In the genomic region with DNA sequence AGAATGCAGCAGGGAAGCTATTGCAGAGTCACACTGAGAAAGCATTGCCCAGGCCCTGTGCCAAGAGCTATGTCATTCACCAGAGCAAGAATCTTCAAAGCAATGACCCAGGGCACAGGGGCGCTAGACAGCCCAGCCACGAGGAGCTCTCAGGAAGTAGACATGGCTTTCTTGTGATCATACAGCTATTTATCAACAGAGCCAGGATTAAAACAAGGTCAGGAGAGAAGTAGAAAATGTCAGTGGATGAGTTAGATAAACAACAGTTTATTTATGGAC, we compare ENCODE assay signal across 9 mouse cellular contexts. TPM values are rescaled to one million over a fixed set of nuclear protein-coding genes. Genes with fewer than 3 reads are reported as not detected.
DNase-seq lines count a peak whose midpoint lies in the region; ATAC-seq and TF ChIP-seq lines count a peak whose summit lies in the region.
"Had no signal": no experiment of that assay in that cellular context is flagged by ENCODE, and none has a peak within 500 bp of the region (broad histone marks: within the 10 kb centered on the region; RNA-seq: fewer than 3 reads in every experiment).

No protein-coding gene starts in this region.

- H3K27ac ChIP-seq in forebrain, embryonic 15.5 days (replicated peaks): 0 out of 2 replicates have a peak overlapping the region, but pooled peaks have one; percentile 24
- H3K27ac ChIP-seq in forebrain, embryonic 16.5 days (ENCODE audit: low read length): no peak overlapping the region
- 0 out of 2 replicates have a peak overlapping the region, but pooled peaks have one; percentile 6 for H3K27ac ChIP-seq in embryonic fibroblast, embryonic 13.5 days (ENCODE audit: insufficient read depth, low read length)
- no peak overlapping the region for H3K27ac ChIP-seq in kidney, adult 2 months (ENCODE audit: insufficient read depth, low read depth, low read length)
- peak overlapping the region; percentile 33; the same call in 1 of the 2 replicates for H3K27ac ChIP-seq in stomach, embryonic 16.5 days (ENCODE audit: low read length)
- H3K27ac ChIP-seq: stomach, embryonic 15.5 days had no signal

- H3K9me3 ChIP-seq in forebrain, embryonic 15.5 days: no peaks in the 10 kb centered on the region
- no peaks in the 10 kb centered on the region for H3K9me3 ChIP-seq in forebrain, embryonic 16.5 days (ENCODE audit: control insufficient read depth, low read length)
- H3K9me3 ChIP-seq in stomach, embryonic 16.5 days (replicated peaks; ENCODE audit: control insufficient read depth, low read length): no peaks in the 10 kb centered on the region
- H3K9me3 ChIP-seq: stomach, embryonic 15.5 days had no signal

- no peak for TF ChIP-seq POLR2A in embryonic fibroblast, embryonic 13.5 days (IDR thresholded peaks at IDR 0.05; ENCODE audit: low read depth, low read length)
- TF ChIP-seq POLR2A in kidney, adult 2 months (IDR thresholded peaks at IDR 0.05; ENCODE audit: low read depth, low read length): no peak

- H3K36me3 ChIP-seq in forebrain, embryonic 15.5 days: no peaks in the 10 kb centered on the region
- H3K36me3 ChIP-seq in forebrain, embryonic 16.5 days (ENCODE audit: control insufficient read depth, insufficient read depth): no peaks in the 10 kb centered on the region
- H3K36me3 ChIP-seq in kidney, adult 2 months (ENCODE audit: control insufficient read depth, insufficient read depth, low read length): no peaks in the 10 kb centered on the region
- H3K36me3 ChIP-seq in stomach, embryonic 16.5 days (ENCODE audit: control insufficient read depth, insufficient read depth, low read length): no peaks in the 10 kb centered on the region
- H3K36me3 ChIP-seq: stomach, embryonic 15.5 days had no signal

- no peak for ATAC-seq in forebrain, embryonic 15.5 days (replicated peaks)
- no peak for ATAC-seq in forebrain, embryonic 16.5 days
- no peak for ATAC-seq in stomach, embryonic 16.5 days (ENCODE audit: insufficient read depth, low FRiP score)
- no peak for ATAC-seq in erythroid progenitor cell, adult 5-6 weeks (replicated peaks; ENCODE audit: low FRiP score, poor library complexity, severe bottlenecking)

- H3K4me1 ChIP-seq in forebrain, embryonic 15.5 days: peaks cover 41% of the 10 kb centered on the region
- peaks cover 28% of the 10 kb centered on the region for H3K4me1 ChIP-seq in forebrain, embryonic 16.5 days (replicated peaks; ENCODE audit: control insufficient read depth, insufficient read depth, low read length)
- peaks cover 19% of the 10 kb centered on the region for H3K4me1 ChIP-seq in embryonic fibroblast, embryonic 13.5 days (ENCODE audit: control insufficient read depth, insufficient read depth, low read length)
- H3K4me1 ChIP-seq in kidney, adult 2 months (ENCODE audit: control insufficient read depth, insufficient read depth, low read length): no peaks in the 10 kb centered on the region; the same call in 1 of the 2 replicates
- H3K4me1 ChIP-seq in stomach, embryonic 16.5 days (ENCODE audit: control insufficient read depth, insufficient read depth, low read length): peaks cover 29% of the 10 kb centered on the region

- H3K27me3 ChIP-seq in forebrain, embryonic 15.5 days: no peaks in the 10 kb centered on the region
- H3K27me3 ChIP-seq in forebrain, embryonic 16.5 days (replicated peaks; ENCODE audit: control insufficient read depth, insufficient read depth, low read length): no peaks in the 10 kb centered on the region
- H3K27me3 ChIP-seq in kidney, adult 2 months (replicated peaks; ENCODE audit: control insufficient read depth, insufficient read depth, low read length): no peaks in the 10 kb centered on the region
- H3K27me3 ChIP-seq in stomach, embryonic 16.5 days (ENCODE audit: control insufficient read depth, insufficient read depth, low read length): no peaks in the 10 kb centered on the region
- H3K27me3 ChIP-seq: stomach, embryonic 15.5 days had no signal

- DNase-seq in MN1 (ENCODE audit: low spot score): peak; percentile 87
- DNase-seq in kidney, adult 2 months: peak; percentile 86
- no peak for DNase-seq in right cerebral cortex, postnatal 25 days

- H3K4me2 ChIP-seq in forebrain, embryonic 15.5 days (replicated peaks): no peak overlapping the region
- no peak overlapping the region for H3K4me2 ChIP-seq in forebrain, embryonic 16.5 days (ENCODE audit: low read length)
- H3K4me2 ChIP-seq in stomach, embryonic 16.5 days (ENCODE audit: low read depth, low read length): no peak overlapping the region
- H3K4me2 ChIP-seq: stomach, embryonic 15.5 days had no signal

- no peak overlapping the region for H3K9ac ChIP-seq in forebrain, embryonic 15.5 days (replicated peaks)
- no peak overlapping the region for H3K9ac ChIP-seq in forebrain, embryonic 16.5 days (replicated peaks; ENCODE audit: low read depth, low read length)
- H3K9ac ChIP-seq in stomach, embryonic 16.5 days (ENCODE audit: low read length): no peak overlapping the region
- H3K9ac ChIP-seq: stomach, embryonic 15.5 days had no signal

- H3K4me3 ChIP-seq in forebrain, embryonic 15.5 days: no peak overlapping the region
- H3K4me3 ChIP-seq in forebrain, embryonic 16.5 days (replicated peaks; ENCODE audit: low read length): no peak overlapping the region
- H3K4me3 ChIP-seq in embryonic fibroblast, embryonic 13.5 days (ENCODE audit: insufficient read depth, low read length): no peak overlapping the region
- no peak overlapping the region for H3K4me3 ChIP-seq in kidney, adult 2 months (ENCODE audit: insufficient read depth, low read depth, low read length)
- H3K4me3 ChIP-seq in stomach, embryonic 16.5 days (replicated peaks; ENCODE audit: low read length): no peak overlapping the region
- H3K4me3 ChIP-seq: stomach, embryonic 15.5 days had no signal

- 10% methylated on average over 2 of the region's 2 CpGs for WGBS in forebrain, embryonic 15.5 days
- 18% methylated on average over 2 of the region's 2 CpGs for WGBS in forebrain, embryonic 16.5 days
- 19% methylated on average over 2 of the region's 2 CpGs for WGBS in kidney, adult 2 months
- WGBS in stomach, embryonic 16.5 days: 22% methylated on average over 2 of the region's 2 CpGs

- TF ChIP-seq CTCF in embryonic fibroblast, embryonic 13.5 days (IDR thresholded peaks at IDR 0.05; ENCODE audit: borderline replicate concordance, insufficient read depth, low read length): no peak
- no peak for TF ChIP-seq CTCF in kidney, adult 2 months (conservative IDR thresholded peaks at IDR 0.05; ENCODE audit: insufficient read depth, insufficient read length, low read depth, low read length)

RNA-seq across cellular contexts. Expression of gene Lrrc74a, which starts 56.6 kb away (rescaled TPM):
- not detected in 2 replicates for polyA plus RNA-seq in forebrain, embryonic 15.5 days (2015; fragmentation: Nextera tagmentation; extraction: Ambion mirVana)
- polyA plus RNA-seq in forebrain, embryonic 16.5 days (2015; fragmentation: Nextera tagmentation; extraction: Ambion mirVana): not detected in 2 replicates
- not detected in 2 replicates for polyA plus RNA-seq in embryonic fibroblast, embryonic 13.5 days (2011; ENCODE audit: insufficient read length, low read depth, missing spikeins)
- polyA plus RNA-seq in kidney, adult 2 months (2012; rRNA removed): not detected in 2 replicates
- not detected in 2 replicates for polyA plus RNA-seq in stomach, embryonic 16.5 days (2015; fragmentation: Nextera tagmentation; extraction: Ambion mirVana)
- not detected in 2 replicates for total RNA-seq in erythroid progenitor cell, adult 5-6 weeks (2015; ENCODE audit: low replicate concordance)
- total RNA-seq in erythroid progenitor cell, adult 5-6 weeks (2017; ENCODE audit: low replicate concordance): not detected in 2 replicates
- polyA plus RNA-seq: stomach, embryonic 15.5 days had no signal

Comparison
In these comparisons a context has a peak if more than half of its experiments do, and no peak if none do; other contexts are left out.
1. H3K27ac ChIP-seq: peak in forebrain, embryonic 15.5 days (single experiment), embryonic fibroblast, embryonic 13.5 days (single experiment) and stomach, embryonic 16.5 days (single experiment); none in forebrain, embryonic 16.5 days (single experiment) and kidney, adult 2 months (single experiment).